Mouse (Mus musculus) heart, adult 2 months (tissue): ENCODE data around the gene D630003M21Rik. TPM values are rescaled to one million over a fixed set of nuclear protein-coding genes. Genes with fewer than 3 reads are reported as not detected.

Source experiments
- DNase-seq, 2 experiments: peaks; one replicate each; pipeline ENCODE4 v3.0.0; 2021
- H3K27ac ChIP-seq: fragments of 200-600 bp; 2 replicates; pipeline ENCODE4 v1.8.1; 2022
- H3K27me3 ChIP-seq: fragments of 200-500 bp; 2 replicates; pipeline ENCODE4 v1.6.1; 2012; ENCODE audit warnings: mild to moderate bottlenecking, low read length, inconsistent platforms, mixed read lengths; ENCODE audit not compliant: control insufficient read depth, insufficient read depth
- H3K36me3 ChIP-seq: fragments of 200-500 bp; 2 replicates; pipeline ENCODE4 v1.6.1; 2012; ENCODE audit warnings: low read length, inconsistent platforms; ENCODE audit not compliant: control insufficient read depth, insufficient read depth
- H3K4me1 ChIP-seq: fragments of 200-500 bp; 2 replicates; pipeline ENCODE4 v1.6.1; 2011; ENCODE audit warnings: low read length; ENCODE audit not compliant: control insufficient read depth, insufficient read depth
- H3K4me3 ChIP-seq: fragments of 200-600 bp; 2 replicates; pipeline ENCODE4 v1.8.1; 2022
- H3K79me2 ChIP-seq: fragments of 200-500 bp; replicated peaks from 2 replicates; pipeline ENCODE4 v1.6.1; 2012; ENCODE audit warnings: mild to moderate bottlenecking, inconsistent platforms, low read length, moderate library complexity, mixed read lengths; ENCODE audit not compliant: control insufficient read depth, insufficient read depth
- H3K9ac ChIP-seq: fragments of 200-500 bp; 2 replicates; pipeline ENCODE4 v1.6.1; 2012; ENCODE audit warnings: low read depth, mild to moderate bottlenecking, control low read depth, inconsistent platforms, low read length, mixed read lengths
- CTCF ChIP-seq: fragments of 200-600 bp; IDR thresholded peaks from 2 replicates; pipeline ENCODE4 v1.8.1; 2022; ENCODE audit warnings: antibody characterized with exemption, mild to moderate bottlenecking, moderate library complexity
- EP300 ChIP-seq: fragments of 200-500 bp; IDR thresholded peaks from 2 replicates; pipeline ENCODE4 v1.6.1; 2011; ENCODE audit warnings: low read depth, low read length, control low read depth; ENCODE audit not compliant: insufficient read depth
- POLR2A ChIP-seq: fragments of 200-500 bp; IDR thresholded peaks from 2 replicates; pipeline ENCODE4 v1.6.1; 2011; ENCODE audit warnings: mild to moderate bottlenecking, low read depth, low read length, control low read depth; ENCODE audit not compliant: insufficient read depth
- WGBS: fragments of 180-500 bp; shearing (Covaris S2); methylation state at CpG from one replicate; pipeline ENCODE4 v1.1.7; 2018; 5-methylcytosine and 5-hydroxymethylcytosine counted together
- intact Hi-C: fragments of 180-260 bp; cut with DNase I; formaldehyde crosslinking; loops from one replicate; pipeline ENCODE4 v1.15.1; 2025
- polyA plus RNA-seq: library from polyadenylated mRNA; depleted of rRNA; stranded (reverse); fragments of >200 nt; gene quantifications from 2 replicates; pipeline ENCODE4 v1.2.3, GENCODE M21; 2012
- total RNA-seq, 2 experiments: library from RNA; stranded (reverse); gene quantifications; 2 replicates each; pipeline ENCODE4 v1.2.3; 2021

Gene D630003M21Rik
- total and polyA plus RNA-seq, 3 experiments = 4.6 to 6.7 (median 6.6) TPM

DNA sequence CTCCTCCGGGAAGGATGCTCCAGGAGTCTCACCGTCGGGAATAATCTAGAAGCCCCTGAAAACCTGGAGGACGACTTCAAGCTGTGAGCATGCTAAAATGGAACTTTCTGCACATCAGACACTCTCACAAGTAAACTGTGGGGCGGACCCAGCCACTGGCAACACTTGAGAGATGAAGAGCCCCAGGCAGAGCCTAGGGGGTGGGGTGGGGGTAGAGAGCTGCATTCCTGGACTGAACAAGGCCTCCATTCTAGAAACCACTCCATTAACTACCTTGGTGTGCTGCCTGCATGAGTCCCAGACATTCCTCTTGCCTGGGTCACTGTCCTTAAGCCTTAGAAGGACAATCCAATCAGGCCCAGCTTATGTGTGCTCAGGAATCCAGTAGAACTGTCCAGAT lies 2.0 kb upstream of the D630003M21Rik start:
- intact Hi-C loops = no loop called here
- Histone ChIP-seq H3K27ac (no peak overlapping the region), H3K27me3 (no peaks in the 10 kb centered on the region), H3K79me2 (no peaks in the 10 kb centered on the region), H3K9ac (no peak overlapping the region), H3K4me1 (no peaks in the 10 kb centered on the region), H3K4me3 (no peak overlapping the region), H3K36me3 (no peaks in the 10 kb centered on the region)
- 79% methylated on average over 5 of the region's 5 CpGs for WGBS
- TF ChIP-seq EP300 = no peak
- TF ChIP-seq CTCF = no peak
- no peak for TF ChIP-seq POLR2A
- no peak for DNase-seq

DNA sequence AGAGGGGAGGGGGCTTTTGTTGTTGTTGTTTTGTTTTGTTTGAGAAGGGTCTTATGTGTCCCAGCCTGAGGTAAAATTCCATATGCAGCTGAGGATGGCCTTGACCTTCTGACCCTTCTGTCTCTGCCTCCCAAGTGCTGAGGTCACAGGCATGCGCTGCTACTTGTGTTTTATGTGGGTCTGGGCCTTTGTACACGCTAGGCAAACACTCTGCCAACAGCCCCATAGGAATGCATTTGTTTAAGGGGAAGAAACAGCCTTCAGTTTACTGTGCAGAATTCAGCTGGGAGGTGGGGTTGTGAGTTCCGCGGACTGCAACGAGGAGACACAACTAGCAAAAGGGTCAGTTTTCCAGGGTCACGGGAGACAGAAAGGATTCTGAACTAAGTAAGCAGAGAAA lies 1.6 kb upstream of the D630003M21Rik start:
- intact Hi-C loops = no loop called here
- no peak for DNase-seq
- H3K9ac ChIP-seq = no peak overlapping the region
- no peaks in the 10 kb centered on the region for H3K36me3 ChIP-seq
- no peak overlapping the region for H3K27ac ChIP-seq
- no peaks in the 10 kb centered on the region for H3K79me2 ChIP-seq
- H3K27me3 ChIP-seq = no peaks in the 10 kb centered on the region
- no peak for TF ChIP-seq POLR2A
- no peak for TF ChIP-seq CTCF
- TF ChIP-seq EP300 = no peak
- WGBS = 81% methylated on average over 6 of the region's 6 CpGs
- H3K4me3 ChIP-seq = no peak overlapping the region
- H3K4me1 ChIP-seq = 0 out of 2 replicates have a peak, but pooled peaks cover 2% of the 10 kb centered on the region

DNA sequence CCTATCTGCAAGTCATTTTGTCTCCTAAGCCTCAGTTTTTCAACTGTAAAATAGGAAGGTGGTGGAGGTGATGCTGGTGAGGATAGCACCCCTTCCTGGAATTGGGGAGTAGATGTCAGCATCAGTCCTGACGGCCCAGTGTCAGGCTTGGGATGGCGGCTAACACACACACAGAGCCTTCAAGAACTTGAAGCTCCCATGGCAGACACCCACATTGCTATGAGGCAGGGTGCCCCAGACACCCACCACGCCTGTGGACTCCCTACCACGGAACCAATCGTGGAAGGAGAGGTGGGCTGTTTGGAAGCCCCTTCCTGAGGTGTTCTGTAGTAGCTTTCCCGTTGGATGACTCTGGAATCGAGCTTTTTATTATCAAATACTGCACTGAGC lies 476 bp upstream of the D630003M21Rik start:
- peak overlapping the region; percentile 39 for H3K4me3 ChIP-seq
- H3K36me3 ChIP-seq = no peaks in the 10 kb centered on the region
- H3K4me1 ChIP-seq = 0 out of 2 replicates have a peak, but pooled peaks cover 2% of the 10 kb centered on the region
- TF ChIP-seq POLR2A = no peak
- TF ChIP-seq EP300 = no peak
- intact Hi-C loops = no loop called here
- H3K27me3 ChIP-seq = no peaks in the 10 kb centered on the region
- H3K9ac ChIP-seq = peak overlapping the region; percentile 79
- WGBS = 35% methylated on average over 7 of the region's 7 CpGs
- no peak for DNase-seq
- peak overlapping the region; percentile 75 for H3K27ac ChIP-seq
- H3K79me2 ChIP-seq = no peaks in the 10 kb centered on the region

DNA sequence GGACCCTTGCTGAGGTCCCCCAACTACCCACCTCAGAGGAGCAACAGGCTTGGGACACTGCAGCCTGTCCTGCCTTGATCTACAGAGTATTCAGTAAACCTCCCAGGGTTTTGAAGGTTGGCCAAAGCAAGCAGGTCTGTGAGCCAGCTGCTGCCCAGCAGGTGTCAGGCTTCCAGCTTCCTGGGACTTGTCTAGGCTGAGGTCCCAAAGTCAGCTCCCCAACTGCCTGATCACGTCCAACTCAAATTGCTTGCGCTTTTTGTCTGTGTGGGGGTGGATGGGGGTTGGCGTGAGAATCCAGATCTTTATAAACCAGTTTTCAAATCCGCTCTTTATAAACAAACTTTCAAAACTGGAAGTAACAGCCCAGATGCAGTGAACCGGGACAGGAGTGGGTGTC lies 3.7 kb downstream of the D630003M21Rik start:
- intact Hi-C loops = no loop called here
- Histone ChIP-seq H3K4me1 (peaks cover 3% of the 10 kb centered on the region; the same call in 1 of the 2 replicates), H3K36me3 (no peaks in the 10 kb centered on the region), H3K79me2 (no peaks in the 10 kb centered on the region), H3K9ac (no peak overlapping the region), H3K4me3 (no peak overlapping the region), H3K27me3 (no peaks in the 10 kb centered on the region), H3K27ac (peak overlapping the region; percentile 38)
- peak; percentile 68 for TF ChIP-seq CTCF
- no peak for TF ChIP-seq POLR2A
- 0 out of 2 replicates have a peak, but pooled peaks have one; percentile 23 for TF ChIP-seq EP300
- WGBS = 52% methylated on average over 5 of the region's 5 CpGs
- peak; percentile 64 to 75 for DNase-seq

DNA sequence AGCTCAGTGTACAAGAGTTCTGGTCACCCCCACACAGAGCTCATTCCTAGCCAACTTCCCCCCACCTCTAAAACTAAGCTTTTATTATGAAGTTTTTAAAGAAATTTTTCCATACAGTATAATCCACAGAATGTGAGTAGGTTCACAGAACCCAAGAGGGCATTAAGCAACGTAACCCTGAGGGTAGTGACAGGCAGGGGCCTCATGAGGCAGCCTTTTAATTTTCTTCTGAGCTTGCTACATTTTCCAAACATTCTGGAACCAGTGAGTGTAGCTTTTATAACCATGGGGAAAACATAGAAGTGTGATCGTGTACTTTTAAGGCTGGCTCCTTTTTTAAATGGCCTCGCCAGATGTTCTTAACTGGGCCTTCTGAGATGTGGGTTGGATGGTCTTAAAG lies 5.5 kb downstream of the D630003M21Rik start:
- 56% methylated on average over 3 of the region's 3 CpGs for WGBS
- Histone ChIP-seq H3K79me2 (no peaks in the 10 kb centered on the region), H3K36me3 (no peaks in the 10 kb centered on the region), H3K4me1 (peaks cover 3% of the 10 kb centered on the region; the same call in 1 of the 2 replicates), H3K9ac (no peak overlapping the region), H3K27ac (peak overlapping the region; percentile 33; the same call in 1 of the 2 replicates), H3K27me3 (no peaks in the 10 kb centered on the region), H3K4me3 (no peak overlapping the region)
- no peak for DNase-seq
- TF ChIP-seq POLR2A (no peak), CTCF (no peak), EP300 (no peak)
- intact Hi-C loops = no loop called here

DNA sequence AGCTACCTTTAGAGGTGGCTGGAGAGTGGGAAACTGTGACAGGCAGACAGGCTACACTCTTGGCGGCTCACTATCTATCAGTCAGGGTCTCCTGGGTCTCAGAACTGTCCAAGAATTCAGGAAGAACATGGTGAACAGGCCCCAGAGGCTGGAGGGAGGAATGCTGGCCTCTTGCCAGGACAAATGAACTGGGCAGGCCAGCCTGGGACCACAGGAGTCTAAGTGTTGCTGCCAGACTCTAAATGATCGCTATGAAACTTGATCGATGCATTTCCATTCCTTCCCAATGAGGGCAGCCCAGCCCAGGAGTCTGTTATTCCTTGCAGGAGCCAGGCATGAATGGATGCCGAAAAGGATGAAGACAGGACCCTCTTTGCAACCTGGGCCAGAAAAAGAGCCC lies 6.4 kb downstream of the D630003M21Rik start:
- Histone ChIP-seq H3K27me3 (no peaks in the 10 kb centered on the region), H3K9ac (no peak overlapping the region), H3K36me3 (no peaks in the 10 kb centered on the region), H3K79me2 (no peaks in the 10 kb centered on the region), H3K27ac (peak overlapping the region; percentile 27; the same call in 1 of the 2 replicates), H3K4me3 (no peak overlapping the region), H3K4me1 (peaks cover 3% of the 10 kb centered on the region; the same call in 1 of the 2 replicates)
- DNase-seq = peak; percentile 46 to 51
- 33% methylated on average over 4 of the region's 4 CpGs for WGBS
- TF ChIP-seq CTCF (no peak), EP300 (no peak), POLR2A (no peak)
- intact Hi-C loops = no loop called here
